Mouse (Mus musculus): Measurements from ENCODE around the gene March1.
"Not testable (repeated sequence)": the region's sequence is repeated elsewhere in the genome, so short reads cannot be mapped to it uniquely, and the experiment has no call there.

Gene March1

GRCm38 (mm10) chr8:66317824-66318223, 700.1 kb downstream of the March1 start:
- DNase-seq (ENCODE audit: low read depth, low spot score): no peak

- DNase-seq (ENCODE audit: low read depth, low spot score): no peak
These were observed 705.5 kb downstream of the March1 start for GRCm38 (mm10) chr8:66323045-66323807.

GRCm38 (mm10) chr8:66326396-66326795, 708.7 kb downstream of the March1 start:
- DNase-seq (ENCODE audit: low read depth, low spot score): no peak

- DNase-seq (ENCODE audit: low read depth, low spot score): no peak
These were observed 714.5 kb downstream of the March1 start for GRCm38 (mm10) chr8:66332206-66332605.

GRCm38 (mm10) chr8:66334265-66334664, 716.6 kb downstream of the March1 start:
- no peak for DNase-seq (ENCODE audit: low read depth, low spot score)

GRCm38 (mm10) chr8:66339551-66339950, 721.9 kb downstream of the March1 start:
- no peak for DNase-seq (ENCODE audit: low read depth, low spot score)

- DNase-seq (ENCODE audit: low read depth, low spot score): no peak
These were observed 725.2 kb downstream of the March1 start for GRCm38 (mm10) chr8:66342928-66343327.

- no peak for DNase-seq (ENCODE audit: low read depth, low spot score)
These were observed 745.4 kb downstream of the March1 start for GRCm38 (mm10) chr8:66362882-66363801.

GRCm38 (mm10) chr8:66383694-66384373, 766.1 kb downstream of the March1 start:
- no peak for DNase-seq (ENCODE audit: low read depth, low spot score)

- DNase-seq (ENCODE audit: low read depth, low spot score): peak; percentile 23
These were observed 768.3 kb downstream of the March1 start for GRCm38 (mm10) chr8:66386008-66386407.

- DNase-seq (ENCODE audit: low read depth, low spot score): no peak
These were observed 771.0 kb downstream of the March1 start for GRCm38 (mm10) chr8:66388693-66389092.

- DNase-seq (ENCODE audit: low read depth, low spot score): peak; percentile 14
These were observed 773.9 kb downstream of the March1 start for GRCm38 (mm10) chr8:66391554-66391953.

GRCm38 (mm10) chr8:66392900-66393299, 775.2 kb downstream of the March1 start:
- no peak for DNase-seq (ENCODE audit: low read depth, low spot score)

- no peak for DNase-seq (ENCODE audit: low read depth, low spot score)
These were observed 776.4 kb downstream of the March1 start for GRCm38 (mm10) chr8:66394148-66394547.

- DNase-seq (ENCODE audit: low read depth, low spot score): no peak
These were observed 780.1 kb downstream of the March1 start for GRCm38 (mm10) chr8:66397811-66398210.

GRCm38 (mm10) chr8:66400050-66400449, 782.4 kb downstream of the March1 start:
- DNase-seq (ENCODE audit: low read depth, low spot score): no peak

GRCm38 (mm10) chr8:66404711-66405414, 787.2 kb downstream of the March1 start:
- no peak for DNase-seq (ENCODE audit: low read depth, low spot score)

GRCm38 (mm10) chr8:66405796-66406195, 788.1 kb downstream of the March1 start:
- not testable (repeated sequence) for DNase-seq (ENCODE audit: low read depth, low spot score)

- DNase-seq (ENCODE audit: low read depth, low spot score): no peak
These were observed 789.1 kb downstream of the March1 start for GRCm38 (mm10) chr8:66406596-66407361.

- no peak for DNase-seq (ENCODE audit: low read depth, low spot score)
These were observed 792.4 kb downstream of the March1 start for GRCm38 (mm10) chr8:66410080-66410615.
